Mouse (Mus musculus) CD4-positive helper T cell, adult 2 months (primary cell): ENCODE results near the gene Leap2.
"Not testable (repeated sequence)": the region's sequence is repeated elsewhere in the genome, so short reads cannot be mapped to it uniquely, and the experiment has no call there.

ENCODE experiments used
- DNase-seq: peaks from one replicate; pipeline ENCODE4 v3.0.0-alpha.2; 2012; ENCODE audit warnings: low read depth, missing footprints, low spot score

Gene Leap2

GRCm38 (mm10) chr11:53441921-53442320 lies 19.0 kb upstream of the Leap2 start:
- peak; percentile 60 for DNase-seq

- DNase-seq, result no peak
These were observed 13.4 kb upstream of the Leap2 start for GRCm38 (mm10) chr11:53436338-53436737.

GRCm38 (mm10) chr11:53435504-53435903 lies 12.5 kb upstream of the Leap2 start:
- DNase-seq, result no peak

GRCm38 (mm10) chr11:53433057-53433456 lies 10.1 kb upstream of the Leap2 start:
- no peak for DNase-seq

- no peak for DNase-seq
These were observed 8.5 kb upstream of the Leap2 start for GRCm38 (mm10) chr11:53431347-53432056.

GRCm38 (mm10) chr11:53430670-53431346 lies 7.8 kb upstream of the Leap2 start, which contains the start of the genes Uqcrq and Gdf9:
Gene Uqcrq (minus strand): TSS chr11:53430831.
Gene Gdf9 (plus strand): TSS chr11:53431023.
- DNase-seq, result peak; percentile 100

- no peak for DNase-seq
These were observed 7.3 kb upstream of the Leap2 start for GRCm38 (mm10) chr11:53430300-53430669.

- DNase-seq, result no peak
These were observed 6.2 kb upstream of the Leap2 start for GRCm38 (mm10) chr11:53429182-53429581.

- no peak for DNase-seq
These were observed 5.7 kb upstream of the Leap2 start for GRCm38 (mm10) chr11:53428716-53429057.

GRCm38 (mm10) chr11:53427993-53428715 lies 5.2 kb upstream of the Leap2 start:
- DNase-seq, result no peak

GRCm38 (mm10) chr11:53426914-53427313 lies 3.9 kb upstream of the Leap2 start:
- not testable (repeated sequence) for DNase-seq

- no peak for DNase-seq
These were observed 2.8 kb upstream of the Leap2 start for GRCm38 (mm10) chr11:53425711-53426255.

GRCm38 (mm10) chr11:53425251-53425650 lies 2.3 kb upstream of the Leap2 start:
- DNase-seq, result no peak

- DNase-seq, result no peak
These were observed 1.9 kb upstream of the Leap2 start for GRCm38 (mm10) chr11:53424826-53425225.

GRCm38 (mm10) chr11:53418048-53418447 lies 4.9 kb downstream of the Leap2 start:
- DNase-seq, result no peak

- no peak for DNase-seq
These were observed 9.1 kb downstream of the Leap2 start for GRCm38 (mm10) chr11:53413871-53414270.

GRCm38 (mm10) chr11:53411738-53412137 lies 11.2 kb downstream of the Leap2 start:
- DNase-seq, result no peak

GRCm38 (mm10) chr11:53403638-53404037 lies 19.3 kb downstream of the Leap2 start:
- DNase-seq, result no peak

GRCm38 (mm10) chr11:53393856-53394255 lies 29.1 kb downstream of the Leap2 start:
- DNase-seq, result no peak

- DNase-seq, result no peak
These were observed 39.1 kb downstream of the Leap2 start for GRCm38 (mm10) chr11:53383758-53384428.

GRCm38 (mm10) chr11:53378918-53379317 lies 44.1 kb downstream of the Leap2 start:
- no peak for DNase-seq
